Mouse (Mus musculus) lung, embryonic 15.5 days (tissue): ENCODE results near the gene Vps37b. TPM values are rescaled to one million over a fixed set of nuclear protein-coding genes. Genes with fewer than 3 reads are reported as not detected.

Source experiments
- ATAC-seq: fragments of 200-750 bp; cut with Nextera tagmentation; 2 replicates; pipeline ENCODE4 v1.8.0; 2017; ENCODE audit warnings: moderate number of reproducible peaks, borderline replicate concordance; ENCODE audit not compliant: low FRiP score, low TSS enrichment; ENCODE audit errors: extremely low read depth
- H3K27ac ChIP-seq: fragments of 300-500 bp; sonication (generic); 2 replicates; pipeline ENCODE4 v1.5.1; 2015; ENCODE audit warnings: moderate library complexity, mild to moderate bottlenecking, inconsistent platforms
- H3K27me3 ChIP-seq: fragments of 300-500 bp; sonication (generic); 2 replicates; pipeline ENCODE4 v1.6.1; 2015; ENCODE audit warnings: inconsistent platforms
- H3K36me3 ChIP-seq: fragments of 300-500 bp; sonication (generic); 2 replicates; pipeline ENCODE4 v1.6.1; 2015; ENCODE audit warnings: inconsistent platforms
- H3K4me1 ChIP-seq: fragments of 300-500 bp; sonication (generic); 2 replicates; pipeline ENCODE4 v1.6.1; 2015; ENCODE audit warnings: inconsistent platforms
- H3K4me2 ChIP-seq: fragments of 300-500 bp; sonication (generic); 2 replicates; pipeline ENCODE4 v1.6.1; 2015; ENCODE audit warnings: inconsistent platforms, mild to moderate bottlenecking, moderate library complexity
- H3K4me3 ChIP-seq: fragments of 300-500 bp; sonication (generic); 2 replicates; pipeline ENCODE4 v1.5.1; 2015; ENCODE audit warnings: mild to moderate bottlenecking, inconsistent platforms
- H3K9ac ChIP-seq: fragments of 300-500 bp; sonication (generic); 2 replicates; pipeline ENCODE4 v1.6.1; 2015; ENCODE audit warnings: inconsistent platforms
- H3K9me3 ChIP-seq: fragments of 300-500 bp; sonication (generic); 2 replicates; pipeline ENCODE4 v1.6.1; 2016; ENCODE audit warnings: inconsistent platforms
- WGBS: fragments of 180-500 bp; shearing (Covaris S2); methylation state at CpG from one replicate; pipeline ENCODE4 v1.1.7; 2015; 5-methylcytosine and 5-hydroxymethylcytosine counted together
- polyA plus RNA-seq: library from polyadenylated mRNA; unstranded; fragments of >200 nt; fragmentation: Nextera tagmentation; extraction: Ambion mirVana; gene quantifications from 2 replicates; pipeline ENCODE4 v1.2.1, GENCODE M21; 2015

The Vps37b gene
- polyA plus RNA-seq, 1 experiment from 2014 or later = 41.3 TPM

DNA sequence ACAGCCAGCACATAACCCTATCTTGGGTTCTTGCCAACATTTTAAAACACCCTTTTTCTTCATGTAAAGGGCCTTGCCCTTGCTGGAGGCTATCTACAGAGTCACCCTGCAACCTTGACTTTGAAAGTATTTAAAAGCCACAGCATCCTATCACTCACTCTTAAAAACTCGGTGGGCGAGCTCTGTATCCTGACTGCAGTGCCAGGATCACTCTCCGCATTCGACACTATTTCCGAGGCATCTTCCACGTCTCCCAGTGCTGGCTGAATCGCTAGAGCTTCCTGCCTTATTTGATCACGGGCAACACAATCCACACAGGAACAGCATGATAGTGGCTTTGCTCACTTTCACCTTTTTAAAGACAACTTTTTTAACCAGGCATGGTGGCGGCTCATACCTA lies 14.1 kb downstream of the Vps37b start:
- H3K36me3 ChIP-seq = no peaks in the 10 kb centered on the region

DNA sequence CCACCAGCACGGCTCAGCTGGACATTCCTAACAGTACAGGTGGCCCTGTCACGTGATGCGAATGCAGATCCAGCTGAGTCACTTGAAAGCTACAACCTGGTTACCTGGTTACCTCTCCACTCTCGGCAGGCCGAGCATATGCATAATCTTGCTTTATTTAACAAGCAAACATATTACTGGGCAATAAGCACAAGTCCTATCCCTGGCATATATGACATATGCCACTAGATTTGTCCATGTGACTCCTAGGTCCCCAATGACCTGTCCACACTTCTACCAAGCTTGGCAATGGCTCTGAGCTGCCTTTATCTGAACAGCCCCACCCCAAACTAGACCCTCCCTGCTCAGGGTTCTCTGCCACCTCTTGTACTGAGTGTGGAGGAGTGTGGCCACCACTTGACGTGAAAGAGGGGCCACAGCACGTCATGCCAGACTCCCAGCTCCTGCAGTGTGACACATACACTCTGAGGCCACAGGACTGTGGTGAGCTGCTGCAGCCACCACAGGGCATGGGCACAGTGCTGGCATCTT lies 15.7 kb downstream of the Vps37b start:
- Histone ChIP-seq H3K27ac (0 out of 2 replicates have a peak overlapping the region, but pooled peaks have one; percentile 26), H3K36me3 (no peaks in the 10 kb centered on the region), H3K4me1 (peaks cover 96% of the 10 kb centered on the region), H3K4me3 (no peak overlapping the region), H3K4me2 (no peak overlapping the region), H3K9me3 (no peaks in the 10 kb centered on the region), H3K27me3 (no peaks in the 10 kb centered on the region), H3K9ac (no peak overlapping the region)
- WGBS = 76% methylated on average over 7 of the region's 7 CpGs
- ATAC-seq = no peak

More for the DNA sequence above, 14.1 kb downstream of the Vps37b start:
- H3K4me1 ChIP-seq = peaks cover 89% of the 10 kb centered on the region
- ATAC-seq = no peak
- no peak overlapping the region for H3K27ac ChIP-seq
- H3K27me3 ChIP-seq = no peaks in the 10 kb centered on the region
- H3K4me3 ChIP-seq = no peak overlapping the region
- H3K9me3 ChIP-seq = no peaks in the 10 kb centered on the region
- 63% methylated on average over 9 of the region's 9 CpGs for WGBS
- H3K9ac ChIP-seq = no peak overlapping the region
- H3K4me2 ChIP-seq = no peak overlapping the region

DNA sequence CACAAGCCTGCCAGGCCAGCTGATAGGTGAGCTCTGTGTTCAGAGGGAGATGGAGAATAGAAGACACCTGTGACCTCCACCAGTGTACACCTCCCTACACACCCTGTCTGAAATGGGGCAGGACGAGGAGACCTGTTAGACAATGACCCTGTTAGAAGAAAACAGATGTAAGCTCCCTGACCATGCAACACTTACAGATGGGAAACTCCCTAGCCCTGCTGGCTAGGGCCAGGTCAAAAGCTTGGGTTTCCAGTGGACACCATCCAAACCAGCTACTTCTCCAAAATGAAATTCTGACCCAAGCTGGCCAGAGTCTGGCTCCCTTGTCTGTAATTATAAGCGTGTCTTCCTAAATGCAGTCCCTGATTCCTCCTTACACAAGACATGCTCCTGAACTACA lies 16.3 kb downstream of the Vps37b start:
- Histone ChIP-seq H3K4me1 (peaks cover 96% of the 10 kb centered on the region), H3K36me3 (no peaks in the 10 kb centered on the region), H3K4me2 (no peak overlapping the region), H3K27ac (0 out of 2 replicates have a peak overlapping the region, but pooled peaks have one; percentile 26), H3K27me3 (no peaks in the 10 kb centered on the region), H3K9me3 (no peaks in the 10 kb centered on the region), H3K4me3 (no peak overlapping the region), H3K9ac (no peak overlapping the region)
- 73% methylated on average over 2 of the region's 2 CpGs for WGBS
- no peak for ATAC-seq

DNA sequence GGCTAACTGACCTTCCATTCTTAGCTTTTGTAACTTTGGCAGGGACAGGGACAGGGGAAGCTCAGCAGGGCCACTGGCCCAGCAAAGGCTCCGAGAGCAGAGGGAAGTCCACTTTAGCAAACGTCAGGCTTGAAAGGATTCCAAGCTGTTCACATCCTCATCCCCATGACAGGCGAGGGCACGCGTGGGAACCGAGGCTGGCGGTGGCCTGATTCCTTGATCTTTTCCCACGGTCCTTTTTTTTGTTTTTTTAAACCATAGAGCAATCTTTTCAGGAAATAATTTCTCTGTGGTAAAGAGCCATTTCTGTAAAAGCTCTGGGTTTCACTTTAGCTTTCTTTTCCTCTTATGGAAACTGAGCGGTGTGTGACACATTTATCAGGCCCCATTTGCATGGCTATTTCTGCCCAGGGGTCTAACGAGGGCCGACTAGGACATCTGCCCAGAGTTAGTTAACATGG lies 17.2 kb downstream of the Vps37b start:
- ATAC-seq = no peak
- Histone ChIP-seq H3K4me1 (peaks cover 95% of the 10 kb centered on the region), H3K9me3 (no peaks in the 10 kb centered on the region), H3K27me3 (no peaks in the 10 kb centered on the region), H3K4me2 (peak overlapping the region; percentile 34), H3K4me3 (no peak overlapping the region), H3K27ac (peak overlapping the region; percentile 72), H3K9ac (no peak overlapping the region), H3K36me3 (peaks cover 6% of the 10 kb centered on the region; the same call in 1 of the 2 replicates)
- WGBS = 28% methylated on average over 11 of the region's 11 CpGs

DNA sequence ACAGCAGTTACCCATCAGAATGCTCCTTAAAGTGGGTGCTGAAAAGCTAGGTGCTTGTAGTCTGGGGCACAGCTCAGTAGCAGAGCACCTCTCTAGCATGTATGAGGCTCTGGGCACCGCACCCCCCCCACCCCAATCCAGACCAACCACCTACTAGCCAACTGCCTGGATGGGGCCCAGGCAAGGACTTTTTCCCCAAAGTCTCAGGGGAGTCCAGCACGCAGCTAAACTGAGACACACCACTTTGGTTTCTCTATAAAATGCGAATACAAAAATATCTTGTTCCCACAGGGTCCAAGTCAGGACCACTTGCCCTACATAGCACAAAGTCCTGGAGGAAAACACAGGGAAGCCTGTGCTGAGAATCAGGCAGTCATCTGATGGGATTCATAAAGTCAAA lies 17.9 kb downstream of the Vps37b start:
- 83% methylated on average over 3 of the region's 3 CpGs for WGBS
- ATAC-seq = no peak
- Histone ChIP-seq H3K4me3 (no peak overlapping the region), H3K4me1 (peaks cover 89% of the 10 kb centered on the region), H3K9ac (no peak overlapping the region), H3K36me3 (peaks cover 12% of the 10 kb centered on the region), H3K4me2 (no peak overlapping the region), H3K27me3 (no peaks in the 10 kb centered on the region), H3K27ac (peak overlapping the region; percentile 72), H3K9me3 (no peaks in the 10 kb centered on the region)

DNA sequence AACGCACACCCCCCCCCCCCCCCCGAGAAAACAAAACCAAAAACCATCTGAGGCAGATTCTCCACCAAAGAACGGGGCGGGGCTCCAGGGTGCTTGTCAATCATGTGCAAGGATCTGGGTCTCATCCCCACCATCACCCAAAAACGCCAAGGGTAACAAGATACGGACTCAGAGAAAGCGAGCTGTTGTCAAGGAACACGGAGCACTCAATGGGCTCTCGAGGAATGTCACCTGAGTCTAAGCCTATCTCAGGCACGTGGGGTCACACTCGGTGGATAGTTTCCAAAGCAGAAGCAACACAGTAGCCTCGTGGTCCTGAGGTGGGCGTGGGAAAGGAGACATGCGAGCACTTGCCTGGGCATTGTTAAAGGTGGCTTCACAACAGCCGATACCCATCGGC lies 18.3 kb downstream of the Vps37b start:
- no peaks in the 10 kb centered on the region for H3K27me3 ChIP-seq
- H3K27ac ChIP-seq = 0 out of 2 replicates have a peak overlapping the region, but pooled peaks have one; percentile 95
- 71% methylated on average over 16 of the region's 16 CpGs for WGBS
- no peak overlapping the region for H3K4me3 ChIP-seq
- no peak for ATAC-seq
- no peak overlapping the region for H3K9ac ChIP-seq
- peaks cover 85% of the 10 kb centered on the region for H3K4me1 ChIP-seq
- H3K4me2 ChIP-seq = no peak overlapping the region
- peaks cover 17% of the 10 kb centered on the region for H3K36me3 ChIP-seq
- H3K9me3 ChIP-seq = no peaks in the 10 kb centered on the region

DNA sequence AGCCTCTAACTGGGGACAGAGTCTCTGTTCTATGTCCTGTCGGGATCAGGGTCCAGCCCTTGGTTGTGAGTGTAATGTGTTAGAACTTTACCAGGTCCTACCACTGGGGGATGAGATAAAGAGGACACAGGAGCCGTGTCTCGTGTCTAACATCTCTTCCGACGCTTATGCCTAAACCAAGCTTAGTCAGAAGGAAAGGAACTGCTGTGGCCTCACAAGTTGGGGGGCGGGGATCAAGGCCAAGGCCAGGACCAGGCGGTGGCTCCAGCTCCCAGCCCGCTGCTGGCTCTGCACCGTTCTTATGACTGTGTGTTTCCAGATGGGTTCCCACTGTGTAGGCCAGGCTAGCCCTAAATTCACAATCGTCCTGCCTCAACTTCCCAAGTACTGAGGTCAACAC lies 19.2 kb downstream of the Vps37b start:
- peaks cover 76% of the 10 kb centered on the region for H3K4me1 ChIP-seq
- H3K27ac ChIP-seq = peak overlapping the region; percentile 95
- ATAC-seq = no peak
- 57% methylated on average over 10 of the region's 10 CpGs for WGBS
- H3K4me2 ChIP-seq = no peak overlapping the region; the same call in 1 of the 2 replicates
- H3K27me3 ChIP-seq = no peaks in the 10 kb centered on the region
- no peak overlapping the region for H3K9ac ChIP-seq
- no peaks in the 10 kb centered on the region for H3K9me3 ChIP-seq
- H3K36me3 ChIP-seq = peaks cover 25% of the 10 kb centered on the region
- H3K4me3 ChIP-seq = no peak overlapping the region

DNA sequence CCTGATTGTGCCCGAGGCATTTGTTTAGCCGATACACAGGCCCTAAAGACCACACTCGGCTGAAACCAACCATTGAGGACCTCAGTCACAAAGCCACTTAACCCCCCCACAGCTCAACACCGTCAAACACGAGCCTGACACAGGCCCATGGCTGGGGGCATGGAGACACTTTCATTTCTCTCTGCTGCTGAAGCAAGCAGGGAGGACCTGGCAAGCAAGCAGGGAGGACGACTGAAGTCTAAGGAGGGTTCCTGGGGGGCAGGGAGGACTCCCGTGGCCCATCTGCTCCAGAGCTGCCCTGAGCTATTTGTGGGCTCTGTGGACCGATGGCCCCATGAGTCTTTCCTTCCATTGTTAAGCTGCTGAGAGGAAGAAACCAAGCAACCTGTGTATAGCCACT lies 20.1 kb downstream of the Vps37b start:
- no peak overlapping the region for H3K4me3 ChIP-seq
- H3K9ac ChIP-seq = peak overlapping the region; percentile 27; the same call in 1 of the 2 replicates
- WGBS = 14% methylated on average over 8 of the region's 8 CpGs

DNA sequence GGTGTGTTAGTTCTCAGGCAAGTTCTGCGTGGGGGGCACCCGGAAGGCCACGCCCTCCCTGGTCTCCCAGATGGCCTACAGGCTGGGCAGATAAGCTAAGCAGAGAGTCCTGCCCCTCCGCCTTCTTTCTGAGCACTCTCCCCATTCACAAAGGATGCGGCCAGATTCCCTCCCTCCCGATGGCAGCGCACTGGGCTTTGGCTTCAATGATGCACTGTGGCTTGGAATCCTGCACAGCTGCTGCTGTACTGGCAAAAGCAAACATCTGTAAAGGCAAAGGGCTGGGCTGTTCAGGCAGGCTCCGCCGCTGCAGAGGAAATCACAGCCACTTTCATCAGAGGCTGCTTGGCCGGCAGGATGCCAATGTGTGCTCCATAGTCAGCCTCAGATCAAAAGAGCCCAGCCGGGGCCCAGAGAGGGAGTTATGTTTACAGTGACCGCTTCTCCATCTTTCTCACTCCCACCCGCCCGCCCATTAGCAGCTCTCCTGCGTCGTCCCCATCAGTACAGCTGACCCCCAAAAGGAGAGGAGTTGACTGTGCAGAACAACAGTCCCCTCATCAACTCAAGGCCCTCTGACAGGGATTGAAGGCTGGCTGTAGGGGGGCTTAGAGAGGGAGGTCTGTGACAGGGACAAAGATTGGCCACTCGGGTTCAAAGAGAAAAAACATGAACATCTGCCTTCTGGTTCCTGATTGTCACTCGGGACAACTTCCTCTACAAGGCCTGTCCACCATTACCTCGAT lies 21.0 kb downstream of the Vps37b start:
- 0 out of 2 replicates have a peak overlapping the region, but pooled peaks have one; percentile 27 for H3K9ac ChIP-seq

More for the DNA sequence above, 20.1 kb downstream of the Vps37b start:
- Histone ChIP-seq H3K36me3 (peaks cover 35% of the 10 kb centered on the region), H3K4me1 (peaks cover 66% of the 10 kb centered on the region), H3K27me3 (no peaks in the 10 kb centered on the region), H3K27ac (peak overlapping the region; percentile 95), H3K4me2 (peak overlapping the region; percentile 38), H3K9me3 (no peaks in the 10 kb centered on the region)
- ATAC-seq = no peak

DNA sequence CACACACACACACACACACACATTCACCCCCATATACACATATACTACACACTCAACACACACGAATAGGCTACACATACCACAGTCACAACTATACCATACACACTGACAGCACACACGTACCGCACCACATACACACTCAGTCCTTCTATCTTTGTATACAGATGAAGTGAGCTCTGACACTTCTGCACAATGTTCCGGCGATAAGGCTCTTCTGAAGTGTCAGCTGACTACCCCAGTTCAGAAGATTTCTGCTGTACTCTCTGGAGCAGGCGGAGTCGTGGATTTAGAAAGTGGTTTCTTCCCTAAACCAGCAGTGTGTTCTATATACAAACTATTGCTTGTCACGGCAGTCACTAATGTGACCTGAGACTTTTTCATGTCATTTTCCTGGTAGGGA lies 22.0 kb downstream of the Vps37b start:
- ATAC-seq = no peak
- H3K27me3 ChIP-seq = no peaks in the 10 kb centered on the region
- H3K4me2 ChIP-seq = no peak overlapping the region
- no peak overlapping the region for H3K4me3 ChIP-seq
- H3K9ac ChIP-seq = no peak overlapping the region
- H3K9me3 ChIP-seq = no peaks in the 10 kb centered on the region
- H3K4me1 ChIP-seq = peaks cover 51% of the 10 kb centered on the region
- 52% methylated on average over 8 of the region's 8 CpGs for WGBS
- peaks cover 53% of the 10 kb centered on the region for H3K36me3 ChIP-seq
- peak overlapping the region; percentile 95 for H3K27ac ChIP-seq

More for the DNA sequence above, 21.0 kb downstream of the Vps37b start:
- Histone ChIP-seq H3K27ac (peak overlapping the region; percentile 95), H3K36me3 (peaks cover 43% of the 10 kb centered on the region), H3K4me3 (peak overlapping the region; percentile 1; the same call in 1 of the 2 replicates), H3K4me1 (peaks cover 58% of the 10 kb centered on the region), H3K4me2 (peak overlapping the region; percentile 38), H3K27me3 (no peaks in the 10 kb centered on the region), H3K9me3 (no peaks in the 10 kb centered on the region)
- 3% methylated on average over 19 of the region's 19 CpGs for WGBS
- ATAC-seq = peak; percentile 87

DNA sequence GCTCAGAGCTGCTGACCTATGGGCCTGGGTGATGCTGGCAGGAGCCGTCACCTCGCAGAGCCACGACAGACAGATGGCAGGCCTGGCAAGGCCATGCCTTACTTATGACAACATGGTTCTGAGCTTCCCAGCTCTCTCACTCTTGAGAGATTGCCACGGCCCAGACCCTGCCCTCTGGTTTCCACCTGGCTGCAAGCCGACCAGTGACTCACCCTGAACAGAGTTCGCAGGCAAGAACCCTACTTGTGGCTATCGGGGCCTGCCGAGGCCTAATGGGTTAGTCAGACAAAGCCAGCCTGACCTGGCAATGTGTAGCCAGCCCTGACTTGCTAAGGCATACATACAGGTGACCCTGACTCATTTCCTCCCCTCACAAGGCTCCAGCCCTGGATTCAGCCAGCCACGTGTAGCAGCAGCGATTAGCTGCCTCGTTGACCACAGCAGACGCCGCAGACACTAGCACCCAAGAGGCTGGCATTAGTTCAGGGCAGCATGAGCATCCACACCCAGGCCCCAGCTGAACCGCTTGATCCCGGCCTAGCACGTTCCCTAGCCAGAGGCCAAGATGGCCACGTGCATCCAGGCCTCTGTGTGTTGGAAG lies 25.1 kb downstream of the Vps37b start:
- H3K27ac ChIP-seq = no peak overlapping the region
- 89% methylated on average over 17 of the region's 17 CpGs for WGBS

More for the DNA sequence above, 25.1 kb downstream of the Vps37b start:
- no peak for ATAC-seq
- Histone ChIP-seq H3K4me3 (no peak overlapping the region), H3K36me3 (peaks cover 61% of the 10 kb centered on the region), H3K27me3 (no peaks in the 10 kb centered on the region), H3K9me3 (no peaks in the 10 kb centered on the region), H3K9ac (no peak overlapping the region), H3K4me1 (peaks cover 20% of the 10 kb centered on the region), H3K4me2 (no peak overlapping the region)
